Mouse (Mus musculus) hindbrain, embryonic 11.5 days (tissue): Measurements from ENCODE around the gene Lif. TPM values are rescaled to one million over a fixed set of nuclear protein-coding genes. Genes with fewer than 3 reads are reported as not detected.

ENCODE experiments used
- ATAC-seq: fragments of 200-750 bp; cut with Nextera tagmentation; 2 replicates; pipeline ENCODE4 v1.8.0; 2017; ENCODE audit warnings: mild to moderate bottlenecking, moderate TSS enrichment, moderate library complexity; ENCODE audit not compliant: low FRiP score
- DNase-seq: peaks from one replicate; pipeline ENCODE4 v3.0.0-alpha.2; 2015; ENCODE audit warnings: low spot score
- H3K27ac ChIP-seq: fragments of 300-500 bp; sonication (generic); 2 replicates; pipeline ENCODE4 v1.5.1; 2014; ENCODE audit warnings: mild to moderate bottlenecking, low read depth, low read length
- H3K27me3 ChIP-seq: fragments of 300-500 bp; sonication (generic); 2 replicates; pipeline ENCODE4 v1.6.1; 2014; ENCODE audit warnings: mild to moderate bottlenecking, low read length, moderate library complexity, mixed read lengths; ENCODE audit not compliant: control insufficient read depth, insufficient read depth
- H3K36me3 ChIP-seq: fragments of 300-500 bp; sonication (generic); 2 replicates; pipeline ENCODE4 v1.6.1; 2014; ENCODE audit warnings: mild to moderate bottlenecking, low read length, moderate library complexity, mixed read lengths; ENCODE audit not compliant: control insufficient read depth, insufficient read depth
- H3K4me1 ChIP-seq: fragments of 300-500 bp; sonication (generic); replicated peaks from 2 replicates; pipeline ENCODE4 v1.6.1; 2014; ENCODE audit warnings: low read length, mixed read lengths; ENCODE audit not compliant: control insufficient read depth, insufficient read depth
- H3K4me2 ChIP-seq: fragments of 300-500 bp; sonication (generic); replicated peaks from 2 replicates; pipeline ENCODE4 v1.6.1; 2014; ENCODE audit warnings: mild to moderate bottlenecking, low read depth, low read length
- H3K4me3 ChIP-seq: fragments of 300-500 bp; sonication (generic); 2 replicates; pipeline ENCODE4 v1.5.1; 2014; ENCODE audit warnings: low read depth, low read length
- H3K9ac ChIP-seq: fragments of 300-500 bp; sonication (generic); 2 replicates; pipeline ENCODE4 v1.6.1; 2014; ENCODE audit warnings: low read depth, low read length
- H3K9me3 ChIP-seq: fragments of 300-500 bp; sonication (generic); 2 replicates; pipeline ENCODE4 v1.6.1; 2016; ENCODE audit warnings: low read length; ENCODE audit not compliant: control insufficient read depth
- WGBS: fragments of 180-500 bp; shearing (Covaris S2); extraction: QIAGEN DNeasy Blood & Tissue Kit; methylation state at CpG from one replicate; pipeline ENCODE4 v1.1.7; 2014; 5-methylcytosine and 5-hydroxymethylcytosine counted together
- polyA plus RNA-seq: library from polyadenylated mRNA; unstranded; fragments of >200 nt; fragmentation: Nextera tagmentation; extraction: Ambion mirVana; gene quantifications from 2 replicates; pipeline ENCODE4 v1.2.1, GENCODE M21; 2014

The Lif gene
- polyA plus RNA-seq, 1 experiment from 2014 or later, result not detected

DNA sequence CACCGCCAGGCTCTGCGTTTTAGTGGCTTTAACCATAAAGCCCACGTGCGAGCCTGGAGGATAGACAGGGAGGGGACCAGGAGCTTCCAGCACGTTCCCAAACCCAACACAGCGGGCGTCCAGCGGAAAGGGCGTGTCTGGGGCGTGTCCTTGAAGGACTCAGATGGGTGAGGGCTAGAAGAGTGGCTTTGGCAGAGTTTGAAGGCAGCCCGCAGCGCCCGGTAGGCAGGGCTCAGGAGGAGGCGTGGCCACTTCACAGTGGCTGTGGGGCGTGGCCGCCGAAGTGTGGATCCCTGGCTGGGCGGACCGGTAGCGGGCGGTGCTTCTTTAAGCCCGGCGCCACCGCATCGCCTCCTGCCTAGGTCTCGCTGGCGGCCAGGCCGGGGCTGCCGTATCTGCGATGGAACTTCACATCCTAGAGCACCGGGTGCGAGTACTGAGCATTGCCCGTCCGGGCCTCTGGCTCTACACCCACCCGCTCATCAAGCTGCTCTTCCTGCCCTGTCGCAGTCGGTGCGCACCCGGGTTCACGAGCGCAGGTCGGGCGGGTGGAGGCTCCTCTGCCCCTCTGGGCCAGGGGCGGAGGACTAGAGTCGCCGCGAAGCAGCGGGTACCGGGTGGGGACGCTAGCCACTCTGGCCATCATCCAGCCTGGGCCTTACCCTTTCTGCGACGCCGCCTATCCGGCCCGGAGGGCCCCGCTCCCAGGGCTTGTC, 39.3 kb upstream of the Lif start, which contains the start of gene Castor1:
Gene Castor1, plus strand, starts transcription at position 312 of the 716 bp plus-strand sequence.
- peak; percentile 77 for ATAC-seq
- Histone ChIP-seq H3K36me3 (no peaks in the 10 kb centered on the region), H3K4me2 (peak within 1 kb of the TSS; percentile 91), H3K9me3 (no peaks in the 10 kb centered on the region), H3K4me3 (peak within 1 kb of the TSS; percentile 44), H3K27ac (no peak within 1 kb of the TSS), H3K27me3 (peaks cover 8% of the 10 kb centered on the region), H3K9ac (peak within 1 kb of the TSS; percentile 55; the same call in 1 of the 2 replicates), H3K4me1 (peaks cover 2% of the 10 kb centered on the region; the same call in 1 of the 2 replicates)
- peak; percentile 82 for DNase-seq
- WGBS, result 3% methylated on average over 55 of the region's 56 CpGs

DNA sequence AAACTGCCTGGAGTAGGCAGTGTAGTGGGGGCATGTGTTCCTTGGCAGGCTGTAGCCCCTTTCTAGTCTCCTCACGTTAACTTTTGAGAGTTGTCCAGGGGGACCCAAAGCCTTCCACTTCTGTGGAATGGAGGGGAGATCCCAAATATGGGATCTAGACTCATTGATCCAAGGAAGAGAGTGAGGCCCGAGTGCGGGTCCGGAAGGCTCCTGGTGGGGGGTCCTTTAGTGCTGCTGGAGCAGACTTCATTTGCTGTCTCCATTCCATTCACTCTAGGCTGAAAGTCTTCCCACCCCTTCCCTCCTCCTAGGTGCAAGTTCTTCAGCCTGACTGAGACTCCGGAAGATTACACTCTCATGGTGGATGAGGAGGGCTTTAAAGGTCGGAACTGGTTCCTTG, 38.7 kb upstream of the Lif start:
- DNase-seq (no peak), ATAC-seq (no peak)
- Histone ChIP-seq H3K4me2 (peak overlapping the region; percentile 91), H3K27me3 (peaks cover 8% of the 10 kb centered on the region), H3K36me3 (no peaks in the 10 kb centered on the region), H3K9me3 (no peaks in the 10 kb centered on the region), H3K27ac (no peak overlapping the region), H3K4me1 (peaks cover 2% of the 10 kb centered on the region; the same call in 1 of the 2 replicates), H3K9ac (no peak overlapping the region), H3K4me3 (peak overlapping the region; percentile 44)
- WGBS, result 6% methylated on average over 6 of the region's 6 CpGs

DNA sequence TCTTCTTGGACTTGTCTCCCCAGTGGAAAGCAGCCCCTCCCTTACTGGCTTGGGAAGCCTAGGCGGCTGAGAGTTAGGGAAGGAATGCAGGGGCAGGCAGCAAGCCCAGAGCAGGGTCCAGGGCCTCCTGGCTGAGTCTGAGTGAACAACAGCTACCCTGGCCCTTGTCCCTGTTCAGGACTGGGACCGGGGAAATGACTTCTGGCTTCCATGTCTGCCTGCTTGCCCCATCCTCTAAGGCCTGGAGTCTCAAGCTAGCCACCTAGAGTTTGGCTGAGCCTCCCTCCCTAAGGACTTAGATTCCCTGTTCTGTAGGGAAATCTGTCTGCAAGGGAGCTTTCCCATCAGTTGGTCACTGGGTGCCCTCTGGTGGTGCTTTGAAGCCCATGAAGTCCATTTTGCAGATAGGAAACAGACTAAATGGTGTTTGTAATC, 38.0 kb upstream of the Lif start:
- no peaks in the 10 kb centered on the region for H3K9me3 ChIP-seq
- H3K4me1 ChIP-seq, result peaks cover 2% of the 10 kb centered on the region; the same call in 1 of the 2 replicates
- WGBS, result 17% methylated on average over 2 of the region's 2 CpGs
- peaks cover 8% of the 10 kb centered on the region for H3K27me3 ChIP-seq
- no peak overlapping the region for H3K9ac ChIP-seq
- H3K4me3 ChIP-seq, result no peak overlapping the region
- H3K27ac ChIP-seq, result no peak overlapping the region
- DNase-seq, result peak; percentile 56
- H3K36me3 ChIP-seq, result no peaks in the 10 kb centered on the region
- no peak overlapping the region for H3K4me2 ChIP-seq
- ATAC-seq, result no peak

DNA sequence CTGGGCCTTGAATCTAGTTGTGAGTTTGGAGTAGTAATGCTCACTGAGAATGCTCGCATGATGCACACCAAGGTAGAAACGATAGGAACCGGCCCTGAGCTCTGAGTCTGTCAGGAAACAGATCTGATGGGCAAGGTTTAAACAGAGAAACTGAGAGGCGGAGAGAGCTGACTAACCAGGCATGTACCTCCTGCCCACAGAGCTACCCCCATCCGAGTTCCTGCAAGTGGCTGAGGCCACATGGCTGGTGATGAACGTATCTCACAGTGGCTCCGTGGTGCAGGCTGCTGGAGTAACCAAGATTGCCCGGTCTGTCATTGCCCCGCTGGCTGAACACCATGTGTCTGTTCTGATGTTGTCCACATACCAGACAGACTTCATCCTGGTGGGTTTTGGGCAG, 37.4 kb upstream of the Lif start:
- H3K36me3 ChIP-seq, result no peaks in the 10 kb centered on the region
- no peak overlapping the region for H3K9ac ChIP-seq
- peaks cover 8% of the 10 kb centered on the region for H3K27me3 ChIP-seq
- DNase-seq, result no peak
- H3K4me3 ChIP-seq, result no peak overlapping the region
- WGBS, result 65% methylated on average over 9 of the region's 9 CpGs
- no peak for ATAC-seq
- no peaks in the 10 kb centered on the region for H3K9me3 ChIP-seq
- peaks cover 2% of the 10 kb centered on the region; the same call in 1 of the 2 replicates for H3K4me1 ChIP-seq
- no peak overlapping the region for H3K4me2 ChIP-seq
- no peak overlapping the region for H3K27ac ChIP-seq

GRCm38 (mm10) chr11:4220443-4221400, 36.6 kb upstream of the Lif start:
- H3K27ac ChIP-seq, result no peak overlapping the region
- ATAC-seq (0 out of 2 replicates have a peak, but pooled peaks have one; percentile 52), DNase-seq (peak; percentile 79)
- peaks cover 8% of the 10 kb centered on the region for H3K27me3 ChIP-seq
- H3K4me3 ChIP-seq, result no peak overlapping the region
- H3K4me2 ChIP-seq, result no peak overlapping the region
- H3K36me3 ChIP-seq, result no peaks in the 10 kb centered on the region
- no peak overlapping the region for H3K9ac ChIP-seq
- H3K4me1 ChIP-seq, result peaks cover 2% of the 10 kb centered on the region; the same call in 1 of the 2 replicates
- WGBS, result 49% methylated on average over 28 of the region's 28 CpGs
- no peaks in the 10 kb centered on the region for H3K9me3 ChIP-seq

- no peak overlapping the region for H3K9ac ChIP-seq
- 81% methylated on average over 17 of the region's 17 CpGs for WGBS
- H3K27me3 ChIP-seq, result peaks cover 8% of the 10 kb centered on the region
- no peak overlapping the region for H3K4me3 ChIP-seq
- no peak overlapping the region for H3K4me2 ChIP-seq
- DNase-seq (no peak), ATAC-seq (no peak)
- no peaks in the 10 kb centered on the region for H3K36me3 ChIP-seq
- H3K9me3 ChIP-seq, result no peaks in the 10 kb centered on the region
- H3K4me1 ChIP-seq, result peaks cover 2% of the 10 kb centered on the region; the same call in 1 of the 2 replicates
- no peak overlapping the region for H3K27ac ChIP-seq
Observed at GRCm38 (mm10) chr11:4222046-4222950, 35.1 kb upstream of the Lif start.

DNA sequence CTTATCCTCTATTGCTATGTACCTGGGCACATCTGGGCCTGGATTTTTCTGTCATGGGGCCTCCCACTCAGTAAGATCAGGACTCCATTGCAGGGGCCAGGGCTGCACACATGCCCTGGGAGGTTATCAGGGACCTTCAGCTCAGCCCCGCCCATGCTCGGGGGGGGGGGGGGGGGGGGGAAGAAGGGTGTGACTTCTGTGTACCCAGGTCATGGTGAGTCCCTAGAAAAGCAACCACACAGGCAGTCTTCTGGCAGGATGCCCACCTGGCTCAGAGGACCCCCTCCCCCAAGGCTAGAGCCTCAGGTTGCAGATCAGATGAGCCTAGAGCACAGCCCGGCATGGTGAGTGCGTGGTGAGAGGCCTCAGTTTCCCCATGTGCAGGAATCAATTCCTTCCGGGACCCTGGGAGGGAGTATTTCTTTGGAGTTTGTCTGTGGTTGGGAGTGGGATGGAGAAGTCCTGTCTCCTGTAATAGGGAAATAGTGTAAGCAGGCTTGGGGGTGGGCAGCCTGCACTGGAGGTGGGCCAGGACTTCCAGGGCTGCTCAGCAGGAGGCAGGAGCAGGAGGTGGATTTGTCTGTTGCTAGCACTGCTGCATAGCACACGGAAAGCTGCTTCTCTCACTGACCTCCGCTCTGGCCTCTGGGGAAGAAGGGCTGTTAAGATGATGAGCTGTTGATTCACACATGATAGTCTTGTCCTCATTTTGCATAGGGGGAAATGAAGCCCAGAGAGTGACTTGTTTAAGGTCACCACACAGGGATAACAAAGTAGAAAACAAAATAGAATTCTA, 33.8 kb upstream of the Lif start:
- WGBS, result 38% methylated on average over 6 of the region's 7 CpGs
- Histone ChIP-seq H3K36me3 (no peaks in the 10 kb centered on the region), H3K27me3 (peaks cover 7% of the 10 kb centered on the region), H3K9me3 (no peaks in the 10 kb centered on the region), H3K4me1 (no peaks in the 10 kb centered on the region; the same call in 1 of the 2 replicates), H3K27ac (no peak overlapping the region), H3K4me2 (no peak overlapping the region), H3K9ac (no peak overlapping the region), H3K4me3 (no peak overlapping the region)
- no peak for ATAC-seq
- no peak for DNase-seq
